Mouse (Mus musculus) liver, embryonic 11.5 days (tissue): Measurements from ENCODE around the gene 2610528A11Rik. TPM values are rescaled to one million over a fixed set of nuclear protein-coding genes. Genes with fewer than 3 reads are reported as not detected.

Source experiments
- ATAC-seq: fragments of 200-750 bp; cut with Nextera tagmentation; replicated peaks from 2 replicates; pipeline ENCODE4 v1.8.0; 2017; ENCODE audit warnings: moderate number of reproducible peaks, mild to moderate bottlenecking, moderate TSS enrichment, moderate library complexity; ENCODE audit not compliant: low FRiP score
- DNase-seq: peaks from one replicate; pipeline ENCODE4 v3.0.0-alpha.2; 2017; ENCODE audit warnings: low spot score
- H3K27ac ChIP-seq: fragments of 300-500 bp; sonication (generic); 2 replicates; pipeline ENCODE4 v1.5.1; 2014; ENCODE audit warnings: mild to moderate bottlenecking, low read depth, low read length, control low read depth
- H3K27me3 ChIP-seq: fragments of 300-500 bp; sonication (generic); replicated peaks from 2 replicates; pipeline ENCODE4 v1.6.1; 2014; ENCODE audit warnings: low read length, mixed read lengths; ENCODE audit not compliant: control insufficient read depth, insufficient read depth
- H3K36me3 ChIP-seq: fragments of 300-500 bp; sonication (generic); 2 replicates; pipeline ENCODE4 v1.6.1; 2014; ENCODE audit warnings: mild to moderate bottlenecking, low read length, moderate library complexity, mixed read lengths; ENCODE audit not compliant: control insufficient read depth, insufficient read depth
- H3K4me1 ChIP-seq: fragments of 300-500 bp; sonication (generic); replicated peaks from 2 replicates; pipeline ENCODE4 v1.6.1; 2014; ENCODE audit warnings: low read length, mixed read lengths; ENCODE audit not compliant: control insufficient read depth, insufficient read depth
- H3K4me2 ChIP-seq: fragments of 300-500 bp; sonication (generic); 2 replicates; pipeline ENCODE4 v1.6.1; 2014; ENCODE audit warnings: mild to moderate bottlenecking, control low read depth, moderate library complexity
- H3K4me3 ChIP-seq: fragments of 300-500 bp; sonication (generic); 2 replicates; pipeline ENCODE4 v1.5.1; 2014; ENCODE audit warnings: low read depth, low read length, control low read depth
- H3K9ac ChIP-seq: fragments of 300-500 bp; sonication (generic); 2 replicates; pipeline ENCODE4 v1.6.1; 2014; ENCODE audit warnings: low read depth, low read length, control low read depth
- H3K9me3 ChIP-seq: fragments of 300-500 bp; sonication (generic); 2 replicates; pipeline ENCODE4 v1.6.1; 2016; ENCODE audit warnings: low read length, inconsistent platforms, mixed read lengths; ENCODE audit not compliant: control insufficient read depth
- WGBS: fragments of 180-500 bp; shearing (Covaris S2); extraction: QIAGEN DNeasy Blood & Tissue Kit; methylation state at CpG from one replicate; pipeline ENCODE4 v1.1.7; 2014; 5-methylcytosine and 5-hydroxymethylcytosine counted together
- polyA plus RNA-seq: library from polyadenylated mRNA; unstranded; fragments of >200 nt; fragmentation: Nextera tagmentation; extraction: Ambion mirVana; gene quantifications from 2 replicates; pipeline ENCODE4 v1.2.1, GENCODE M21; 2014

2610528A11Rik gene
- polyA plus RNA-seq, 1 experiment from 2014 or later: 0.25 TPM

GRCm38 (mm10) chr14:37067629-37068028 lies 46.2 kb downstream of the 2610528A11Rik start, which contains the start of gene Lrit2:
Lrit2 (plus strand) TSS chr14:37067929.
- Histone ChIP-seq H3K27me3 (no peaks in the 10 kb centered on the region), H3K4me2 (no peak within 1 kb of the TSS), H3K4me3 (no peak within 1 kb of the TSS), H3K4me1 (no peaks in the 10 kb centered on the region), H3K9me3 (no peaks in the 10 kb centered on the region), H3K9ac (no peak within 1 kb of the TSS), H3K27ac (no peak within 1 kb of the TSS), H3K36me3 (no peaks in the 10 kb centered on the region)
- no peak for ATAC-seq
- DNase-seq: no peak
- 61% methylated on average over 5 of the region's 5 CpGs for WGBS

GRCm38 (mm10) chr14:37066636-37067035 lies 47.2 kb downstream of the 2610528A11Rik start:
- H3K9me3 ChIP-seq: no peaks in the 10 kb centered on the region
- H3K27me3 ChIP-seq: no peaks in the 10 kb centered on the region
- no peak for ATAC-seq
- H3K4me2 ChIP-seq: no peak overlapping the region
- no peak overlapping the region for H3K4me3 ChIP-seq
- no peaks in the 10 kb centered on the region for H3K4me1 ChIP-seq
- 56% methylated on average over 2 of the region's 2 CpGs for WGBS
- DNase-seq: no peak
- no peak overlapping the region for H3K9ac ChIP-seq
- no peaks in the 10 kb centered on the region for H3K36me3 ChIP-seq
- no peak overlapping the region for H3K27ac ChIP-seq

GRCm38 (mm10) chr14:37064849-37065248 lies 49.0 kb downstream of the 2610528A11Rik start:
- Histone ChIP-seq H3K4me2 (no peak overlapping the region), H3K9me3 (no peaks in the 10 kb centered on the region), H3K4me1 (no peaks in the 10 kb centered on the region), H3K4me3 (no peak overlapping the region), H3K27me3 (no peaks in the 10 kb centered on the region), H3K27ac (no peak overlapping the region), H3K36me3 (no peaks in the 10 kb centered on the region), H3K9ac (no peak overlapping the region)
- DNase-seq: no peak
- 45% methylated on average over 2 of the region's 2 CpGs for WGBS
- ATAC-seq: no peak

Other genes with a start within 250 kb of the 2610528A11Rik start
- gene Ccser2, start 145.2 kb downstream of the 2610528A11Rik start, polyA plus RNA-seq: 10.7 and 11.1 TPM in 2 replicates
- gene Rgr, start 65.1 kb downstream of the 2610528A11Rik start, polyA plus RNA-seq: not detected in 2 replicates
- not detected in 2 replicates for gene Lrit1, start 59.2 kb downstream of the 2610528A11Rik start, polyA plus RNA-seq
- not detected in 2 replicates for gene Lrit2, start 46.1 kb downstream of the 2610528A11Rik start, polyA plus RNA-seq
- 0.05 TPM in 2 replicates for gene Cdhr1, start 15.7 kb downstream of the 2610528A11Rik start, polyA plus RNA-seq
- gene Ghitm, start 21.2 kb upstream of the 2610528A11Rik start, polyA plus RNA-seq: 260 and 286 TPM in 2 replicates